ENCODE assay signal across 9 mouse cellular contexts in the genomic region with DNA sequence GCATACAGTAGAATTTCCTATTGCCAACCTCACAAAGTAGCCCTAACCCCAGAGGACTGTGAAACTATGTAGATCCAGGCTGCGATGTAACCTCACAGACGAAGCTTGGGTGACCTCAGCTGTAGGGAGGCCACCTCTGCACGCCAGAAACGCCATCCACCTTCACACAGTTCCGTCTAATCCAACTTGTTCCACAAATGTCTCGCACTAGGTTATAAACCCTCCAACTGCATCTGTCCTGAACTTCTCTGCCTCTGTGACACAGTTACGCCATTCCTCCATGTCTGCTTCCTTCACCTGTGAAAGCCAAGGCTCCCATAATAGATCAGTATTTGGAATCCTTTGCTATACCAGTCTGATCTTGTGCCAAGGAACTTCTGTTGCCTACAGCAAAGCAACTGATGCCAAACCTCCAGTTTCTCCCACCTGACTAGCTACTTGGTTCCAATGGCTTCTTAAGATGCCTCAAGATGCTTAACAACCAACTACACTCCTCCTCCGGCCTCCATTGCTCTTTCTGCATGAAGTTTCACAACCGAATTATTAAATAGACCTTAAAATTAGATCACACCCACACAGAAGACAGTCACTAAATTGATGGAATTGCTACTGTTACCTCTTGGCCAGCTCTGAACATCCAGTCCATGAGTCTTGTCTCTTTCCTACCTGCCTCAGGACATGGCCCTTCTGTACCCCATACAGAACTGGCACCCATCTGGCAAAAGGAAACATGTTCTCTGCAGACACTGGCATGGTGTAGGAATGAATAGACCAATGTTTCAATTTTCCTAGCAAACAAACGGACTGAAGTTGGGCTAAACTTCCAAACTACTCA. TPM values are rescaled to one million over a fixed set of nuclear protein-coding genes. Genes with fewer than 3 reads are reported as not detected.
DNase-seq lines count a peak whose midpoint lies in the region; ATAC-seq and TF ChIP-seq lines count a peak whose summit lies in the region.
"Had no signal": no experiment of that assay in that cellular context is flagged by ENCODE, and none has a peak within 500 bp of the region (broad histone marks: within the 10 kb centered on the region; RNA-seq: fewer than 3 reads in every experiment).

No protein-coding gene starts in this region.

- H3K27me3 ChIP-seq in heart, embryonic 11.5 days (ENCODE audit: control insufficient read depth, insufficient read depth, low read length), result no peaks in the 10 kb centered on the region
- no peaks in the 10 kb centered on the region for H3K27me3 ChIP-seq in liver, embryonic 12.5 days (replicated peaks)

- peak overlapping the region; percentile 84 for H3K9ac ChIP-seq in heart, embryonic 11.5 days (ENCODE audit: low read depth, low read length)
- H3K9ac ChIP-seq in liver, embryonic 12.5 days, result peak overlapping the region; percentile 69; the same call in 1 of the 2 replicates

- peak overlapping the region; percentile 79 for H3K4me2 ChIP-seq in heart, embryonic 11.5 days
- H3K4me2 ChIP-seq in liver, embryonic 12.5 days, result peak overlapping the region; percentile 92

- H3K36me3 ChIP-seq in heart, embryonic 11.5 days (ENCODE audit: control insufficient read depth, insufficient read depth, low read length), result no peaks in the 10 kb centered on the region
- H3K36me3 ChIP-seq in liver, embryonic 12.5 days, result no peaks in the 10 kb centered on the region

- peak overlapping the region; percentile 59 for H3K4me3 ChIP-seq in heart, embryonic 11.5 days (ENCODE audit: low read depth, low read length)
- H3K4me3 ChIP-seq in embryonic fibroblast, embryonic 13.5 days (ENCODE audit: insufficient read depth, low read length), result peak overlapping the region; percentile 77
- peak overlapping the region; percentile 70 for H3K4me3 ChIP-seq in liver, embryonic 12.5 days

- TF ChIP-seq CTCF in embryonic fibroblast, embryonic 13.5 days (IDR thresholded peaks at IDR 0.05; ENCODE audit: borderline replicate concordance, insufficient read depth, low read length), result no peak

- DNase-seq in heart, postnatal 36 days, result no peak
- peak; percentile 19 for DNase-seq in 416B (ENCODE audit: low read depth)
- no peak for DNase-seq in left cerebral cortex, postnatal 4 days
- no peak for DNase-seq in adrenal gland, postnatal 4 days (ENCODE audit: low spot score in 2 of 2)
- DNase-seq in left cerebral cortex, adult 11 months (ENCODE audit: low spot score), result no peak
- DNase-seq: lung, postnatal 4 days had no signal

- no peak overlapping the region for H3K27ac ChIP-seq in heart, embryonic 11.5 days (ENCODE audit: low read depth, low read length)
- no peak overlapping the region for H3K27ac ChIP-seq in embryonic fibroblast, embryonic 13.5 days (ENCODE audit: insufficient read depth, low read length)
- no peak overlapping the region for H3K27ac ChIP-seq in liver, embryonic 12.5 days

- no peaks in the 10 kb centered on the region for H3K9me3 ChIP-seq in heart, embryonic 11.5 days (replicated peaks; ENCODE audit: control insufficient read depth, low read length)
- H3K9me3 ChIP-seq in liver, embryonic 12.5 days (replicated peaks), result no peaks in the 10 kb centered on the region

- intact Hi-C loops in heart, postnatal 36 days (cut with DNase I), result no loop called here
- intact Hi-C loops in left cerebral cortex, postnatal 4 days (cut with DNase I), result no loop called here

- WGBS in heart, embryonic 11.5 days (ENCODE audit: insufficient replicate concordance), result 84% methylated on average over 10 of the region's 10 CpGs
- WGBS in liver, embryonic 12.5 days (ENCODE audit: insufficient replicate concordance), result 78% methylated on average over 10 of the region's 10 CpGs

- peaks cover 3% of the 10 kb centered on the region; the same call in 1 of the 2 replicates for H3K4me1 ChIP-seq in heart, embryonic 11.5 days (ENCODE audit: control insufficient read depth, insufficient read depth, low read length)
- no peaks in the 10 kb centered on the region for H3K4me1 ChIP-seq in embryonic fibroblast, embryonic 13.5 days (ENCODE audit: control insufficient read depth, insufficient read depth, low read length)
- H3K4me1 ChIP-seq in liver, embryonic 12.5 days, result peaks cover 20% of the 10 kb centered on the region

- ATAC-seq in heart, embryonic 11.5 days (replicated peaks; ENCODE audit: insufficient number of reproducible peaks, low FRiP score, low TSS enrichment), result no peak
- ATAC-seq in liver, embryonic 12.5 days, result no peak

- TF ChIP-seq POLR2A in embryonic fibroblast, embryonic 13.5 days (IDR thresholded peaks at IDR 0.05; ENCODE audit: low read depth, low read length), result no peak

RNA-seq across cellular contexts. Expression of a gene that starts 1.1 kb away (rescaled TPM):
- polyA plus RNA-seq in heart, embryonic 11.5 days (2014; fragmentation: Nextera tagmentation; extraction: Ambion mirVana), result 13.6 and 22.7 TPM in 2 replicates
- total RNA-seq in heart, postnatal 36 days (2021), result 1 to 10 TPM; 3.5 to 4.2 TPM
- polyA plus RNA-seq in embryonic fibroblast, embryonic 13.5 days (2011; ENCODE audit: insufficient read length, low read depth, missing spikeins), result 3.8 and 4.1 TPM in 2 replicates
- 11.0 and 11.5 TPM in 2 replicates for polyA plus RNA-seq in liver, embryonic 12.5 days (2016; fragmentation: Nextera tagmentation; extraction: Ambion mirVana)
- under 1 TPM; 0.74 to 0.76 TPM for total RNA-seq in left cerebral cortex, postnatal 4 days (2021)
- 10 to 100 TPM in 1 of 2 experiments, 1 to 10 TPM in 1; 8.8 to 14.3 TPM for total RNA-seq in adrenal gland, postnatal 4 days (2021)

RNA-seq across cellular contexts. Expression of a gene that starts 28.5 kb away (rescaled TPM):
- polyA plus RNA-seq in heart, embryonic 11.5 days (2014; fragmentation: Nextera tagmentation; extraction: Ambion mirVana), result 15.6 and 17.2 TPM in 2 replicates
- 10 to 100 TPM; 13.2 to 22.4 TPM for total RNA-seq in heart, postnatal 36 days (2021)
- 1.7 and 6.4 TPM in 2 replicates for polyA plus RNA-seq in embryonic fibroblast, embryonic 13.5 days (2011; ENCODE audit: insufficient read length, low read depth, missing spikeins)
- polyA plus RNA-seq in liver, embryonic 12.5 days (2016; fragmentation: Nextera tagmentation; extraction: Ambion mirVana), result 0.43 and 0.55 TPM in 2 replicates
- 10 to 100 TPM; 11.9 to 12.7 TPM for total RNA-seq in left cerebral cortex, postnatal 4 days (2021)
- 1 to 10 TPM; 6.3 to 8.1 TPM for total RNA-seq in adrenal gland, postnatal 4 days (2021)
